Mouse (Mus musculus): Measurements from ENCODE around the gene Zc3h7a.

GRCm38 (mm10) chr16:11174671-11175081, 1.5 kb downstream of the Zc3h7a start:
- no peak for TF ChIP-seq POLR2A (IDR thresholded peaks at IDR 0.05; ENCODE audit: insufficient read depth, low read depth, low read length)
- no peak for TF ChIP-seq CTCF (IDR thresholded peaks at IDR 0.05; ENCODE audit: insufficient read depth, low read depth, low read length)

All from olfactory bulb, adult 2 months (tissue).